Comparison of ENCODE assay signal across 15 mouse cellular contexts in the genomic region with DNA sequence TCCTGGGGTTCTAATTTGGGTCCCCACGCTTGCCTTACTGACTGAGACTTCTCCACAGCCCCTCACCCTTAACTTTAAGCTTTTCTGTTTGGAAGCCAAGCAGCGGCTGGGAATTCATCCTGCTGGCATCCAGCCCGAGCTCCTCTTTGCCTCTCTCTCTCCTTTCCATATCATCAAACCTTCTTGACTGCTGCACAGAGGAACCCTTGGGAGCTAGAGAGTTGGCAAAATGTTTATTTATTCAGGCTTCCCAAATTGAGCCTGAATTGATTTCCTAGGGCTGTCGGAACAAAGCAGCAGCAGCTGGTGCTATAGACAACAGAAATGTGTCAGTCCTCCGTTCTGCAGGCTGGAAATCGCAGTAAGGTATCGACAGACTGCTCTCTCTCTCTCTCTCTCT. TPM values are rescaled to one million over a fixed set of nuclear protein-coding genes. Genes with fewer than 3 reads are reported as not detected.
DNase-seq lines count a peak whose midpoint lies in the region; ATAC-seq lines count a peak whose summit lies in the region.
"Had no signal": no experiment of that assay in that cellular context is flagged by ENCODE, and none has a peak within 500 bp of the region (broad histone marks: within the 10 kb centered on the region; RNA-seq: fewer than 3 reads in every experiment).

No protein-coding gene starts in this region.

- 21% methylated on average over 7 of the region's 7 CpGs for WGBS in heart, embryonic 13.5 days
- 5% methylated on average over 7 of the region's 7 CpGs for WGBS in forebrain, embryonic 16.5 days
- 12% methylated on average over 7 of the region's 7 CpGs for WGBS in midbrain, embryonic 16.5 days
- 58% methylated on average over 7 of the region's 7 CpGs for WGBS in liver, embryonic 11.5 days

- peak overlapping the region; percentile 18; the same call in 1 of the 2 replicates for H3K4me2 ChIP-seq in heart, embryonic 13.5 days
- H3K4me2 ChIP-seq in forebrain, embryonic 16.5 days (ENCODE audit: low read length), result peak overlapping the region; percentile 23; the same call in 1 of the 2 replicates
- peak overlapping the region; percentile 21 for H3K4me2 ChIP-seq in midbrain, embryonic 16.5 days (ENCODE audit: low read length)
- H3K4me2 ChIP-seq in liver, embryonic 11.5 days, result no peak overlapping the region
- H3K4me2 ChIP-seq: heart, embryonic 11.5 days had no signal

- peaks cover 21% of the 10 kb centered on the region for H3K4me1 ChIP-seq in heart, embryonic 13.5 days
- peaks cover 23% of the 10 kb centered on the region for H3K4me1 ChIP-seq in forebrain, embryonic 16.5 days (replicated peaks; ENCODE audit: control insufficient read depth, insufficient read depth, low read length)
- H3K4me1 ChIP-seq in midbrain, embryonic 16.5 days (ENCODE audit: control insufficient read depth, insufficient read depth, low read length), result peaks cover 17% of the 10 kb centered on the region
- H3K4me1 ChIP-seq in liver, embryonic 11.5 days (replicated peaks; ENCODE audit: control insufficient read depth, insufficient read depth, low read length), result peaks cover 3% of the 10 kb centered on the region; the same call in 1 of the 2 replicates

- H3K36me3 ChIP-seq in heart, embryonic 13.5 days, result no peaks in the 10 kb centered on the region
- no peaks in the 10 kb centered on the region for H3K36me3 ChIP-seq in forebrain, embryonic 16.5 days (ENCODE audit: control insufficient read depth, insufficient read depth)
- no peaks in the 10 kb centered on the region for H3K36me3 ChIP-seq in midbrain, embryonic 16.5 days (ENCODE audit: control insufficient read depth, insufficient read depth, low read length)
- no peaks in the 10 kb centered on the region for H3K36me3 ChIP-seq in liver, embryonic 11.5 days (ENCODE audit: control insufficient read depth, insufficient read depth, low read length)

- H3K9ac ChIP-seq in heart, embryonic 13.5 days, result 0 out of 2 replicates have a peak overlapping the region, but pooled peaks have one; percentile 7
- peak overlapping the region; percentile 25; the same call in 1 of the 2 replicates for H3K9ac ChIP-seq in forebrain, embryonic 16.5 days (replicated peaks; ENCODE audit: low read depth, low read length)
- H3K9ac ChIP-seq in midbrain, embryonic 16.5 days (ENCODE audit: low read depth, low read length), result peak overlapping the region; percentile 20; the same call in 1 of the 2 replicates
- no peak overlapping the region for H3K9ac ChIP-seq in liver, embryonic 11.5 days (ENCODE audit: low read depth, low read length)

- no peak for DNase-seq in heart, adult 18-20 months
- DNase-seq in retina, embryonic 14.5 days (ENCODE audit: low spot score), result peak; percentile 21
- no peak for DNase-seq in retina, postnatal 1 day
- DNase-seq in liver, embryonic 11.5 days (ENCODE audit: low spot score), result no peak
- DNase-seq in yolk sac, embryonic 10.5 days (ENCODE audit: low spot score), result no peak
- DNase-seq: adrenal gland, adult 2 months; cerebellum, adult 11-12 months; kidney, postnatal 36 days; thymus, postnatal 25 days had no signal

- no peak for ATAC-seq in heart, embryonic 13.5 days (ENCODE audit: extremely low read depth, insufficient number of reproducible peaks, low FRiP score, low TSS enrichment)
- peak; percentile 37 for ATAC-seq in forebrain, embryonic 16.5 days
- ATAC-seq in midbrain, embryonic 16.5 days, result no peak
- no peak for ATAC-seq in liver, embryonic 11.5 days (replicated peaks; ENCODE audit: low FRiP score)

- peaks cover 40% of the 10 kb centered on the region for H3K27me3 ChIP-seq in heart, embryonic 13.5 days (replicated peaks)
- H3K27me3 ChIP-seq in forebrain, embryonic 16.5 days (replicated peaks; ENCODE audit: control insufficient read depth, insufficient read depth, low read length), result no peaks in the 10 kb centered on the region
- no peaks in the 10 kb centered on the region for H3K27me3 ChIP-seq in midbrain, embryonic 16.5 days (ENCODE audit: control insufficient read depth, insufficient read depth, low read depth, low read length)
- peaks cover 30% of the 10 kb centered on the region for H3K27me3 ChIP-seq in liver, embryonic 11.5 days (replicated peaks; ENCODE audit: control insufficient read depth, insufficient read depth, low read length)

- no peak overlapping the region for H3K27ac ChIP-seq in heart, embryonic 13.5 days (replicated peaks)
- H3K27ac ChIP-seq in forebrain, embryonic 16.5 days (ENCODE audit: low read length), result peak overlapping the region; percentile 81
- peak overlapping the region; percentile 73 for H3K27ac ChIP-seq in midbrain, embryonic 16.5 days (ENCODE audit: low read length)
- H3K27ac ChIP-seq in liver, embryonic 11.5 days (ENCODE audit: low read depth, low read length), result no peak overlapping the region
- H3K27ac ChIP-seq: left cerebral cortex, adult 2 months had no signal

- no peaks in the 10 kb centered on the region for H3K9me3 ChIP-seq in heart, embryonic 13.5 days
- H3K9me3 ChIP-seq in forebrain, embryonic 16.5 days (ENCODE audit: control insufficient read depth, low read length), result no peaks in the 10 kb centered on the region
- H3K9me3 ChIP-seq in midbrain, embryonic 16.5 days (replicated peaks; ENCODE audit: control insufficient read depth, low read length, poor library complexity, severe bottlenecking), result no peaks in the 10 kb centered on the region
- H3K9me3 ChIP-seq in liver, embryonic 11.5 days (ENCODE audit: control insufficient read depth, low read length), result no peaks in the 10 kb centered on the region

- H3K4me3 ChIP-seq in heart, embryonic 13.5 days, result no peak overlapping the region
- no peak overlapping the region for H3K4me3 ChIP-seq in forebrain, embryonic 16.5 days (replicated peaks; ENCODE audit: low read length)
- H3K4me3 ChIP-seq in midbrain, embryonic 16.5 days (ENCODE audit: low read depth, low read length), result no peak overlapping the region
- no peak overlapping the region for H3K4me3 ChIP-seq in liver, embryonic 11.5 days (ENCODE audit: low read depth, low read length)
- H3K4me3 ChIP-seq: left cerebral cortex, adult 2 months; myocyte had no signal

RNA-seq across cellular contexts. Expression of gene Azin2, which starts 4.5 kb away (rescaled TPM):
- 7.4 TPM in 2 replicates for polyA plus RNA-seq in heart, embryonic 13.5 days (2015; fragmentation: Nextera tagmentation; extraction: Ambion mirVana)
- total RNA-seq in heart, adult 18-20 months (2021), result 1 to 10 TPM; 2.3 to 3.5 TPM
- polyA plus RNA-seq in forebrain, embryonic 16.5 days (2015; fragmentation: Nextera tagmentation; extraction: Ambion mirVana), result 9.8 and 10.3 TPM in 2 replicates
- 16.6 and 20.2 TPM in 2 replicates for polyA plus RNA-seq in midbrain, embryonic 16.5 days (2015; fragmentation: Nextera tagmentation; extraction: Ambion mirVana)
- 4.6 and 5.8 TPM in 2 replicates for polyA plus RNA-seq in liver, embryonic 11.5 days (2014; fragmentation: Nextera tagmentation; extraction: Ambion mirVana)

RNA-seq across cellular contexts. Expression of gene Ak2, which starts 25.0 kb away (rescaled TPM):
- 147 and 167 TPM in 2 replicates for polyA plus RNA-seq in heart, embryonic 13.5 days (2015; fragmentation: Nextera tagmentation; extraction: Ambion mirVana)
- 10 to 100 TPM; 75.7 to 78.3 TPM for total RNA-seq in heart, adult 18-20 months (2021)
- 96.9 and 103 TPM in 2 replicates for polyA plus RNA-seq in forebrain, embryonic 16.5 days (2015; fragmentation: Nextera tagmentation; extraction: Ambion mirVana)
- polyA plus RNA-seq in midbrain, embryonic 16.5 days (2015; fragmentation: Nextera tagmentation; extraction: Ambion mirVana), result 81.6 and 81.7 TPM in 2 replicates
- 235 and 256 TPM in 2 replicates for polyA plus RNA-seq in liver, embryonic 11.5 days (2014; fragmentation: Nextera tagmentation; extraction: Ambion mirVana)

Comparison
In these comparisons a context has a peak if more than half of its experiments do, and no peak if none do; other contexts are left out.
1. H3K27ac ChIP-seq: peak in forebrain, embryonic 16.5 days (single experiment) and midbrain, embryonic 16.5 days (single experiment); none in heart, embryonic 13.5 days (single experiment) and liver, embryonic 11.5 days (single experiment).